Comparison of ENCODE assay signal across 7 mouse cellular contexts in genomic region chrX:73786364-73787224, GRCm38 (mm10). TPM values are rescaled to one million over a fixed set of nuclear protein-coding genes. Genes with fewer than 3 reads are reported as not detected.
A peak's percentile ranks its signal among the peaks of the same experiment; 100 is the strongest.
DNase-seq lines count a peak whose midpoint lies in the region; ATAC-seq lines count a peak whose summit lies in the region.

Idh3g (minus strand) TSS chrX:73786897.
Ssr4 (plus strand) TSS chrX:73787028.

- no peaks in the 10 kb centered on the region for H3K36me3 ChIP-seq in embryonic facial prominence, embryonic 11.5 days (replicated peaks; ENCODE audit: control insufficient read depth, insufficient read depth, low read depth, low read length)
- H3K36me3 ChIP-seq in limb, embryonic 10.5 days = peaks cover 36% of the 10 kb centered on the region
- H3K36me3 ChIP-seq in midbrain, embryonic 13.5 days = peaks cover 10% of the 10 kb centered on the region

- peak; percentile 94 for DNase-seq in adrenal gland, postnatal 14 days
- DNase-seq in embryonic facial prominence, embryonic 11.5 days (ENCODE audit: low spot score) = peak; percentile 95
- DNase-seq in kidney, adult 11 months = peak; percentile 94
- DNase-seq in limb, embryonic 10.5 days (ENCODE audit: low spot score) = peak; percentile 92
- DNase-seq in spleen, adult 12 weeks (ENCODE audit: low spot score) = peak; percentile 88

- 18% methylated on average over 52 of the region's 52 CpGs for WGBS in embryonic facial prominence, embryonic 11.5 days
- 12% methylated on average over 52 of the region's 52 CpGs for WGBS in limb, embryonic 10.5 days
- 28% methylated on average over 52 of the region's 52 CpGs for WGBS in midbrain, embryonic 13.5 days

- peak; percentile 98 for ATAC-seq in embryonic facial prominence, embryonic 11.5 days (replicated peaks; ENCODE audit: insufficient number of reproducible peaks, low FRiP score, low TSS enrichment, low read depth)
- ATAC-seq in granulocyte monocyte progenitor cell, adult 5-6 weeks (replicated peaks; ENCODE audit: poor library complexity, severe bottlenecking) = peak; percentile 88
- peak; percentile 98 for ATAC-seq in midbrain, embryonic 13.5 days

- peak within 1 kb of the TSS; percentile 59 for H3K4me3 ChIP-seq in embryonic facial prominence, embryonic 11.5 days (ENCODE audit: low read depth, low read length)
- peak within 1 kb of the TSS; percentile 63 for H3K4me3 ChIP-seq in limb, embryonic 10.5 days
- H3K4me3 ChIP-seq in midbrain, embryonic 13.5 days (replicated peaks) = peak within 1 kb of the TSS; percentile 58

- H3K4me2 ChIP-seq in embryonic facial prominence, embryonic 11.5 days (ENCODE audit: low read depth, low read length) = peak within 1 kb of the TSS; percentile 34
- peak within 1 kb of the TSS; percentile 63 for H3K4me2 ChIP-seq in midbrain, embryonic 13.5 days (replicated peaks)

- no peaks in the 10 kb centered on the region for H3K9me3 ChIP-seq in embryonic facial prominence, embryonic 11.5 days (replicated peaks; ENCODE audit: control insufficient read depth, low read length)
- H3K9me3 ChIP-seq in limb, embryonic 10.5 days (replicated peaks) = no peaks in the 10 kb centered on the region
- no peaks in the 10 kb centered on the region for H3K9me3 ChIP-seq in midbrain, embryonic 13.5 days

- peak within 1 kb of the TSS; percentile 62; the same call in 1 of the 2 replicates for H3K27ac ChIP-seq in embryonic facial prominence, embryonic 11.5 days (replicated peaks; ENCODE audit: low read depth, low read length)
- H3K27ac ChIP-seq in limb, embryonic 10.5 days = peak within 1 kb of the TSS; percentile 91
- H3K27ac ChIP-seq in midbrain, embryonic 13.5 days = peak within 1 kb of the TSS; percentile 87

- H3K27me3 ChIP-seq in embryonic facial prominence, embryonic 11.5 days (ENCODE audit: control insufficient read depth, insufficient read depth, low read length) = no peaks in the 10 kb centered on the region
- H3K27me3 ChIP-seq in limb, embryonic 10.5 days (ENCODE audit: low read depth, poor library complexity, severe bottlenecking) = peaks cover 95% of the 10 kb centered on the region
- no peaks in the 10 kb centered on the region for H3K27me3 ChIP-seq in midbrain, embryonic 13.5 days

- H3K4me1 ChIP-seq in embryonic facial prominence, embryonic 11.5 days (ENCODE audit: control insufficient read depth, insufficient read depth, low read length) = no peaks in the 10 kb centered on the region
- H3K4me1 ChIP-seq in limb, embryonic 10.5 days = 0 out of 2 replicates have a peak, but pooled peaks cover 6% of the 10 kb centered on the region
- H3K4me1 ChIP-seq in midbrain, embryonic 13.5 days (replicated peaks) = peaks cover 29% of the 10 kb centered on the region

- peak within 1 kb of the TSS; percentile 65 for H3K9ac ChIP-seq in embryonic facial prominence, embryonic 11.5 days (replicated peaks; ENCODE audit: low read length)
- H3K9ac ChIP-seq in midbrain, embryonic 13.5 days (replicated peaks) = peak within 1 kb of the TSS; percentile 80

RNA-seq across cellular contexts. Expression of gene Idh3g, which starts in this region (rescaled TPM):
- total RNA-seq in adrenal gland, postnatal 14 days (2021) = 739 and 769 TPM in 2 replicates
- 182 and 195 TPM in 2 replicates for polyA plus RNA-seq in embryonic facial prominence, embryonic 11.5 days (2014; fragmentation: Nextera tagmentation; extraction: Ambion mirVana)
- 290 and 324 TPM in 2 replicates for total RNA-seq in granulocyte monocyte progenitor cell, adult 5-6 weeks (2014; fragmentation: Nextera tagmentation)
- total RNA-seq in granulocyte monocyte progenitor cell, adult 5-6 weeks (2017) = 213 and 240 TPM in 2 replicates
- 178 and 190 TPM in 2 replicates for polyA plus RNA-seq in limb, embryonic 10.5 days (2016; fragmentation: Nextera tagmentation; extraction: Ambion mirVana)
- 225 and 228 TPM in 2 replicates for polyA plus RNA-seq in midbrain, embryonic 13.5 days (2015; fragmentation: Nextera tagmentation; extraction: Ambion mirVana)

RNA-seq across cellular contexts. Expression of gene Ssr4, which starts in this region (rescaled TPM):
- total RNA-seq in adrenal gland, postnatal 14 days (2021) = 148 and 176 TPM in 2 replicates
- polyA plus RNA-seq in embryonic facial prominence, embryonic 11.5 days (2014; fragmentation: Nextera tagmentation; extraction: Ambion mirVana) = 112 and 116 TPM in 2 replicates
- total RNA-seq in granulocyte monocyte progenitor cell, adult 5-6 weeks (2014; fragmentation: Nextera tagmentation) = 623 and 635 TPM in 2 replicates
- total RNA-seq in granulocyte monocyte progenitor cell, adult 5-6 weeks (2017) = 345 and 370 TPM in 2 replicates
- 111 and 116 TPM in 2 replicates for polyA plus RNA-seq in limb, embryonic 10.5 days (2016; fragmentation: Nextera tagmentation; extraction: Ambion mirVana)
- 133 and 139 TPM in 2 replicates for polyA plus RNA-seq in midbrain, embryonic 13.5 days (2015; fragmentation: Nextera tagmentation; extraction: Ambion mirVana)

Comparison
In these comparisons a context has a peak if more than half of its experiments do, and no peak if none do; other contexts are left out.
1. Peak in every context shown above with its lines: DNase-seq, ATAC-seq, H3K4me3 ChIP-seq and H3K27ac ChIP-seq.